Mouse (Mus musculus) midbrain, embryonic 15.5 days (tissue): ENCODE data around the gene Gkn3. TPM values are rescaled to one million over a fixed set of nuclear protein-coding genes. Genes with fewer than 3 reads are reported as not detected.
A peak's percentile ranks its signal among the peaks of the same experiment; 100 is the strongest.

Experiments
- ATAC-seq: fragments of 200-750 bp; cut with Nextera tagmentation; replicated peaks from 2 replicates; pipeline ENCODE4 v1.8.0; 2017; ENCODE audit warnings: moderate TSS enrichment
- H3K27ac ChIP-seq: fragments of 300-500 bp; sonication (generic); 2 replicates; pipeline ENCODE4 v1.5.1; 2015; ENCODE audit warnings: mild to moderate bottlenecking, inconsistent platforms
- H3K27me3 ChIP-seq: fragments of 300-500 bp; sonication (generic); replicated peaks from 2 replicates; pipeline ENCODE4 v1.6.1; 2015; ENCODE audit warnings: inconsistent platforms
- H3K36me3 ChIP-seq: fragments of 300-500 bp; sonication (generic); replicated peaks from 2 replicates; pipeline ENCODE4 v1.6.1; 2015; ENCODE audit warnings: inconsistent platforms
- H3K4me1 ChIP-seq: fragments of 300-500 bp; sonication (generic); 2 replicates; pipeline ENCODE4 v1.6.1; 2015; ENCODE audit warnings: inconsistent platforms
- H3K4me2 ChIP-seq: fragments of 300-500 bp; sonication (generic); 2 replicates; pipeline ENCODE4 v1.6.1; 2015; ENCODE audit warnings: inconsistent platforms, mild to moderate bottlenecking, moderate library complexity
- H3K4me3 ChIP-seq: fragments of 300-500 bp; sonication (generic); 2 replicates; pipeline ENCODE4 v1.5.1; 2015; ENCODE audit warnings: mild to moderate bottlenecking, inconsistent platforms
- H3K9ac ChIP-seq: fragments of 300-500 bp; sonication (generic); 2 replicates; pipeline ENCODE4 v1.6.1; 2015; ENCODE audit warnings: mild to moderate bottlenecking, inconsistent platforms
- H3K9me3 ChIP-seq: fragments of 300-500 bp; sonication (generic); 2 replicates; pipeline ENCODE4 v1.6.1; 2016; ENCODE audit warnings: inconsistent platforms
- WGBS: fragments of 180-500 bp; shearing (Covaris S2); methylation state at CpG from one replicate; pipeline ENCODE4 v1.1.7; 2015; ENCODE audit warnings: mixed read lengths; 5-methylcytosine and 5-hydroxymethylcytosine counted together
- polyA plus RNA-seq: library from polyadenylated mRNA; unstranded; fragments of >200 nt; fragmentation: Nextera tagmentation; extraction: Ambion mirVana; gene quantifications from 2 replicates; pipeline ENCODE4 v1.2.1, GENCODE M21; 2015

Gene Gkn3
- polyA plus RNA-seq, 1 experiment from 2014 or later, result 0.67 TPM

DNA sequence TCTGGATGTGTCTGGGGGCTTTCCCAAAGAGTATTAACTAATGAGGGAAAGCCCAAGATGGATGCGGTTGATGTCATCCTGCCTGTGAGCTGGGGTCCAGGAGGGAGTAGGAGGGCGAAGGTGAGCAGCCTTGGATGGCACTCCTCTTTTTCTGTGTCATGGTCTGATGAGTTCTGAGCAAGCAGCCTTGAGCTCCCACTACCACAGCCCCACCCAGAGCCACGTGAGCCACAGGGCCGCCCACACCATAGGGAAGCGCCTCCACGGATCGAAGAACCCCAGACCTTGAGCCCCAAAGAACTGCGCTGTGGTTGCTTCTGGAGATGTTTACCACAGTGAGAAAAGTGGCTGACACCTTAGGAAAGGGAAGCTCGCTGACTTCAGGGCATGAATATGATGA lies 6.0 kb upstream of the Gkn3 start:
- Histone ChIP-seq H3K36me3 (no peaks in the 10 kb centered on the region), H3K4me1 (no peaks in the 10 kb centered on the region), H3K4me2 (no peak overlapping the region), H3K27ac (no peak overlapping the region), H3K27me3 (no peaks in the 10 kb centered on the region), H3K9me3 (no peaks in the 10 kb centered on the region), H3K4me3 (no peak overlapping the region), H3K9ac (no peak overlapping the region)
- WGBS, result 87% methylated on average over 9 of the region's 9 CpGs
- ATAC-seq, result no peak

DNA sequence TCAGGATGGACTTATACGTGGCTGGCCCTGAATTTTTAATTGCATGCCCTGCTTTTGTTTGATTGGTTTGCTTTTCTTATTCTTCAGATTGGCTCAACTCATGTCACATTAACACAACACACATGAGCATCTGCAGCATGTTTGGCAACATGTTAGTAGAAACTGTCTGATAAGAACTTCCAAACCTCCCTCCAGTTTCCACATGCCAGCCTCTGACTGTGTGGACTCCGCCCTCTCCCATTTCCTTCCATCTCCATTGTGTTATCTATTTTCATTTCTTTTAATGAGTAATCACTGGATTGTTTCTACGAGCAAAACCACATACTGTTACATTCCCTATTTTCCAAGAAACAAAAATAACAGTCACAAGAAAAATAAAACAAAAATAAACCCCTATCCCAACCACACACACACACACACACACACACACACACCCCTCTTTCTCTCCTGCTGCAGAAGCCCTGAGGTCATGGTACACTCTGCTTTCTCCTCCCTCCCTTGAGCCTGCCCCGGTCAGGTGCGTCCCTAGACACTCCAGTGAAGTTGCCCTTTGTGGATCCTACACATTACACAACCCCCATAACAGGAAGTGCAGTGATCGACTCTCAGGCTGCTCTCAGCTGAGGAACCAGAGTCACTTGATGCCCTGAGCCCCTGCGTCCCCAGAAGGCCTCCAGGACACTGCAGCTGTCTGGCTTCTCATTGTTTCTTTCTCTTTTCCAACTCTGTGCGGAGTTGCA lies 4.9 kb upstream of the Gkn3 start:
- Histone ChIP-seq H3K4me1 (no peaks in the 10 kb centered on the region), H3K9me3 (no peaks in the 10 kb centered on the region), H3K4me2 (no peak overlapping the region), H3K4me3 (no peak overlapping the region), H3K36me3 (no peaks in the 10 kb centered on the region), H3K9ac (no peak overlapping the region), H3K27me3 (no peaks in the 10 kb centered on the region), H3K27ac (no peak overlapping the region)
- WGBS, result 81% methylated on average over 8 of the region's 8 CpGs
- ATAC-seq, result no peak

DNA sequence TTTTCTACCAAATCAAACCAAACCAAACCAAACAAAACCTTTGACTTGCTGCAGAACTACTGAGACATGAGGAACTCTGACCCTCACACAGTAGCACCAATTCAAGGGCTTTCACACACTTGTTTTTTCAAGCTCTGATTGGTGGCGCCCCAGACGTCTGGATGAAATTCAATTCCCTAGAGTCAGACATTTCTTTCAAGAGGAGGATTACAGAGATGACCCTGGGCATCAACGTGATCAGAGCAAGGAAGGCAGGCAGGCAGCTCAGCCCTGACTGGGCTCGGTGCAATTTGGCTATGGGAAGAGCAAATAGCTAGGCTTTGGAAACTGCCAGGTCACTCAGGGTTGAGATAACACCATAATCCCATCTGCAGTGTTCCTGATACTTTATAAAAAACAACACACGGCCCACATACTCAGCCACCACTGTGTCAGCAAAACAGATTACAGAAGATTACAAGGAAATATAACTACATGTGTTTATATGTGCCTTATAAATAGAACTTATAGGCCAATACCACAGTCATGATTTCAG lies 787 bp upstream of the Gkn3 start:
- no peaks in the 10 kb centered on the region for H3K9me3 ChIP-seq
- 33% methylated on average over 5 of the region's 5 CpGs for whole genome bisulfite sequencing
- 0 out of 2 replicates have a peak, but pooled peaks cover under 1% of the 10 kb centered on the region for H3K4me1 ChIP-seq
- H3K36me3 ChIP-seq, result no peaks in the 10 kb centered on the region
- H3K4me2 ChIP-seq, result no peak overlapping the region
- H3K9ac ChIP-seq, result no peak overlapping the region
- H3K4me3 ChIP-seq, result no peak overlapping the region
- no peak overlapping the region for H3K27ac ChIP-seq
- ATAC-seq, result no peak
- H3K27me3 ChIP-seq, result no peaks in the 10 kb centered on the region; the same call in 1 of the 2 replicates

DNA sequence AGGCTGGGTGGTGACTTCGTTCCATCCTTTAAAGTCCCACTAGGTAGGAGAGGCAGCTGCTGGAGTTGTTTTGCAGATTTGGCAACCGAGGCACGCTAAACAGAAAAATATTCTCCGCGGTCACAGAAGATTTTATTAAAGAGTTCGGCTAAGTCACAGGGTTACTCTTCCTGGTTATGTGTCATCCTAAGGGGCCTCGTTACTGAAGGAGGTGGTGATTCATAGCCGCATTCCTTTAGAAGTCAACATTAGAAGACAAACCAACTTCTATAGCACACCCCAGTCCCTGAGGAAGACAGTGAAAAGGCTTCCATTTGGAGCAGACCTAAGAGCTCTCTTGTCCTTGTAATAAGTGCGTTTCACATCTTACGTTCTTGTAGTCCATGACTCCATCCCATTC lies 2.1 kb downstream of the Gkn3 start:
- Histone ChIP-seq H3K4me3 (no peak overlapping the region), H3K27ac (no peak overlapping the region), H3K36me3 (no peaks in the 10 kb centered on the region), H3K4me1 (peaks cover 8% of the 10 kb centered on the region; the same call in 1 of the 2 replicates), H3K4me2 (no peak overlapping the region), H3K9ac (no peak overlapping the region), H3K9me3 (no peaks in the 10 kb centered on the region), H3K27me3 (no peaks in the 10 kb centered on the region; the same call in 1 of the 2 replicates)
- no peak for ATAC-seq
- 82% methylated on average over 10 of the region's 10 CpGs for WGBS

DNA sequence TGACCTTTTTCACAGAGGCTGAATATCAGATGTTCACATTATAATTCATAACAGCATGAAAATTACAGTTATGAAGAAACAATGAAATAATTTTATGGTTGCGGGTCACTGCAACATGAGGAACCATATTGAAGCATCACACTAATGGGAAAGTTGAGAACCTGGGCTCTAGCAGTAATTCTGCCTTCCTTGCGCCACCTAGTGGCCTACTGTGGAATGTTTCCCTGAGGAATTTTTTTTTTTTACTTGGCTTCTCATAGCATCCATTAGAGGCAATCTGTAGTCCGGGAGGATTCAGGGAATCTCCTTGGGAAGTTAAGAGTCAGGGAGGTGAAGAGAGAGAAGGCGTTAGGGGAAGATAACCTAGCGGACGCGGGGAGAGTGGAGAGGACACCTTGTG lies 2.5 kb downstream of the Gkn3 start:
- Histone ChIP-seq H3K4me2 (no peak overlapping the region), H3K9me3 (no peaks in the 10 kb centered on the region), H3K4me1 (peaks cover 8% of the 10 kb centered on the region; the same call in 1 of the 2 replicates), H3K9ac (no peak overlapping the region), H3K27ac (no peak overlapping the region), H3K36me3 (no peaks in the 10 kb centered on the region), H3K4me3 (no peak overlapping the region), H3K27me3 (no peaks in the 10 kb centered on the region; the same call in 1 of the 2 replicates)
- no peak for ATAC-seq
- WGBS, result 11% methylated on average over 7 of the region's 7 CpGs

DNA sequence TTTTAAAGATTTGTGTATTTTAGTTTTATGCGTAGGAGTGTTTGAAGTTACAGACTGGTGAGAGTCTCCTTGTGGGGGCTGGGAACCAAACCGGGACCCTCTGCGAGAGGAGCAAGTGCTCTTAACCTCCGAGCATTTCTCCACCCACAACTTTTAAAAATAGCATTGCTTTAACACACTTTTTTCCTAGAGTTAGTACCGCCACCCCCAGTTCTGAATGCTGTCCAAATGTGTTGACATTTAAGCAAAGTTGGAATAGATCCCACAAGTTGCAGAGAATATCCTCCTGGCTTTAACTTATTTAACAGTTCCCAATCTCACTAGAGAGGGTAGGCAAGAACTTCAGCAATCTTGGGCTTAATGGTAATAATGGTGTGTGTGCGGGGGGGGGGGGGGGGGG lies 4.0 kb downstream of the Gkn3 start:
- H3K36me3 ChIP-seq, result no peaks in the 10 kb centered on the region
- no peak overlapping the region for H3K4me3 ChIP-seq
- peak overlapping the region; percentile 64; the same call in 1 of the 2 replicates for H3K4me2 ChIP-seq
- H3K27me3 ChIP-seq, result no peaks in the 10 kb centered on the region; the same call in 1 of the 2 replicates
- H3K9me3 ChIP-seq, result no peaks in the 10 kb centered on the region
- ATAC-seq, result peak; percentile 37; the same call in 1 of the 2 replicates
- H3K4me1 ChIP-seq, result peaks cover 8% of the 10 kb centered on the region; the same call in 1 of the 2 replicates
- H3K27ac ChIP-seq, result no peak overlapping the region
- WGBS, result 63% methylated on average over 5 of the region's 6 CpGs
- H3K9ac ChIP-seq, result no peak overlapping the region

DNA sequence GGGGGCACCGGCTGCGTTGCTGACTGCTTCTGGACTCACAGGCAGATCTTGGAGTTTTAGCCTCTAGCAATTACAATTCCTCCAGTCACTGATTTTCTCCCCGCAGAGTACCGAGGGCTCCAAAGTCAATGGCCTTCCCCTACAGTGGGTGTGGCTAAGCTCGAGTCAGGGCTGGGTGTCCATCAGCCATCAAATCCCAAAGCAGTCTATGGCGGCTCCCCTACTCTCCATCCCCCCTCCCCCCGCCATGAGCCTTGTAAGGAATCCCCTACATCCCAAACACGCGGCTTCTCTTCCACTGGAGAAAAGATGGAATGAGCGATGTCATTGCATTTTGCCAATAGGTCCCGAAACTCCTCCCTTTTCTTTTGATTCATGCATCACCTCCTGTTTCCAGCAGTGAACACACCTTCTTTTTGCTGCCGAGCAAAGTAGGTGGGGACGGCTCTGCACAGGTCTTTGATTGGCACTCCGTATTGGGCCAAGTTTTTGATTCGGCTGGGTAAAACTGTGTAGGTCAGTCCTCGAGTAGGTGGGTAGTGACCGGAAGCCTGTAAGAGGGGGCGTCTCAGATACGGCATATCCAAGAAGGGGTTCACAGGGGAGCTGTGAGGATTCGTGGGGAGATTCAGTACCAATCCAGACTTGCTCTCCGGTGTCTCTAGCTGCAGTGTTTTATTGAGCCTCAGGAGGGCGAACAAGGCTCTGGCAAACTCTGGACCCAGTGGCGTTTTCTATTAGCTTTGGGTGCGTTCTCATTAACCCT lies 4.6 kb downstream of the Gkn3 start:
- Histone ChIP-seq H3K27ac (no peak overlapping the region), H3K27me3 (no peaks in the 10 kb centered on the region; the same call in 1 of the 2 replicates), H3K9ac (peak overlapping the region; percentile 32; the same call in 1 of the 2 replicates), H3K4me3 (peak overlapping the region; percentile 41), H3K36me3 (no peaks in the 10 kb centered on the region), H3K4me1 (peaks cover 8% of the 10 kb centered on the region; the same call in 1 of the 2 replicates), H3K4me2 (peak overlapping the region; percentile 64), H3K9me3 (no peaks in the 10 kb centered on the region)
- 7% methylated on average over 24 of the region's 24 CpGs for WGBS
- ATAC-seq, result peak; percentile 66

DNA sequence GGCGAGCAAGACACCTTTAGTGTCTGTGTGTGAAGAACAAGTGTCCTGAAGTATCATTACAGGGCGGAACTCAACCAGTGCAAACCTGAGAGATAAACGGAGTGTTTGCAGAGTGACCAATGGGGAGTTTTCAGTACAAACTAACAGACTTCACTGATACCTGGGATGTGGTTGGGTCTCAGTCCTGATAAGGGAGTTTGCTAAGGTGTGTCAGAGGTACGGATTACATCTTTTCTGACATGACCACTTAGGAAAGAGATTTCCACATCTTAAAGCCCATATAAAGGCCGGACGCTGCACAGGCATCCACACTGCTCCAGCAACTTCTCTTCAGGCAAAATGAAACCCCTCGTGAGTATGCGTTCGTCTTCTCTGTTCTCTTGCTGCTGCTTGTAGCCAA lies 15.7 kb downstream of the Gkn3 start, which contains the start of gene Gkn2:
Gene Gkn2, plus strand, starts transcription at position 301 of the 400 bp plus-strand sequence.
- no peaks in the 10 kb centered on the region for H3K9me3 ChIP-seq

DNA sequence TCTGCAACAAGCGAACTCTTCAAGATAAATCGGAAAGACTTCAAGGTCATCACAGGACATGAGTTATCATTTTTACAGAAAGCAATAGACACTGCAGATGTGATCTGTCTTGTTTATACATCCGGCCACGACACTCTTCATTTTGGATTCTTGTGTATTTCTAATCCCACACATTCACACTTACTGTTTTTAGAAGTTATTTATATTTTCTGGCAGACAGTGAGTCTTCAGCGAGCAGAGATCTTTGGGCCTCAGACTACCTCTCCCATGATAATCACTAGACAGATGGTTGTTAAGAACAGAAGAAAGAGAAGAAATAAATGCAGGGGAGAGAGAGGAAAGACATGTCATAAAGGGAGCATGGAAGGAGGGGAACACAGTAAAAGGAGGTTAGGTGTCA lies 19.5 kb downstream of the Gkn3 start:
- 93% methylated on average over 5 of the region's 5 CpGs for WGBS
- no peak overlapping the region for H3K4me3 ChIP-seq

More for the DNA sequence above, 15.7 kb downstream of the Gkn3 start, which contains the start of gene Gkn2:
- no peak within 1 kb of the TSS for H3K4me2 ChIP-seq
- no peaks in the 10 kb centered on the region for H3K36me3 ChIP-seq
- H3K27me3 ChIP-seq, result no peaks in the 10 kb centered on the region
- H3K27ac ChIP-seq, result no peak within 1 kb of the TSS
- no peaks in the 10 kb centered on the region for H3K4me1 ChIP-seq
- 89% methylated on average over 9 of the region's 9 CpGs for WGBS
- no peak within 1 kb of the TSS for H3K4me3 ChIP-seq
- no peak within 1 kb of the TSS for H3K9ac ChIP-seq
- ATAC-seq, result no peak

DNA sequence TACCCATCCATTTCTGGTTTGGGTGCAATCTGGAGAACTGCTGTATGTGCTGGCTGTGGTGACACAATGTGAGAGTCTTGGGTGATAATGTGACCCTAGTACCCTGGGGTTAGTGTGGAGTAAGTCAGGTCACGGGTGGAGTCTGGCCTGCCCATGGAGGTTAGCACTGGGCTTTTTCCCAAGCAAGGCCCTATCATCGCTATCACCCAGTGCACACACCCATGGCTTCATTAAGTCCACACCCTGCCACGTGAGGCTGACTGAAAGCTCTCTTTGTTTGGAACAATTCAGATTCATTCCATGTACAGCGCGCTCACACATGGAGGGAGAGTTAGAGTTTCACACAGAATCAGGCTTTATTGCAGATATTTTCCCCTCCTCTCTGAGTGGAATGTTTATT lies 34.3 kb downstream of the Gkn3 start:
- H3K4me3 ChIP-seq, result no peak overlapping the region
- H3K27me3 ChIP-seq, result no peaks in the 10 kb centered on the region
- no peaks in the 10 kb centered on the region for H3K9me3 ChIP-seq
- no peak for ATAC-seq
- H3K9ac ChIP-seq, result no peak overlapping the region
- no peak overlapping the region for H3K27ac ChIP-seq
- 70% methylated on average over 5 of the region's 5 CpGs for WGBS
- no peak overlapping the region for H3K4me2 ChIP-seq
- H3K4me1 ChIP-seq, result no peaks in the 10 kb centered on the region
- H3K36me3 ChIP-seq, result no peaks in the 10 kb centered on the region

More for the DNA sequence above, 19.5 kb downstream of the Gkn3 start:
- Histone ChIP-seq H3K27ac (no peak overlapping the region), H3K4me1 (no peaks in the 10 kb centered on the region), H3K27me3 (no peaks in the 10 kb centered on the region), H3K9ac (no peak overlapping the region), H3K36me3 (no peaks in the 10 kb centered on the region), H3K4me2 (no peak overlapping the region), H3K9me3 (no peaks in the 10 kb centered on the region)
- no peak for ATAC-seq

DNA sequence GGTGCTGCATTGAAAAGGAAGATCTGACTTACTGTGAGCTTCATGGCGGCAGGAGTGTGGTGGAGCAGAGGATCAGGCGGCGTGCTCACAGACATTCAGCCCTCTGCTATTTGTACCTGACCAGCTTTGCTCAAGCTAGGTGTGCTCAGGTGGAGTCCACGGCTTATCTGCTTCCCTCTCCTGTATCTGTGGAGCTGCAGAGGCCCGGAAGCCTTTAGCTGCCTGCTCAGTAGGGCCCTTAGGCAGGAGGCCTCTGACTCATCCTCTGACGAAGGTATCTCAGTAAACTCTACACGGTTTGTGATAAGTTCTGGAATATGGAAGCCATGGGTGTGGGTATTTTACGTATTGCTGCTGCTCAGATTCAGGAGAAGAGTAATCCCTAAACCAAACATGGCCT lies 37.9 kb downstream of the Gkn3 start, which contains the start of gene Gkn1:
Gene Gkn1, minus strand, starts transcription at position 114 of the 400 bp plus-strand sequence.
- Histone ChIP-seq H3K9me3 (no peaks in the 10 kb centered on the region), H3K36me3 (no peaks in the 10 kb centered on the region), H3K4me3 (no peak within 1 kb of the TSS), H3K27ac (no peak within 1 kb of the TSS), H3K9ac (no peak within 1 kb of the TSS), H3K27me3 (no peaks in the 10 kb centered on the region), H3K4me2 (no peak within 1 kb of the TSS), H3K4me1 (no peaks in the 10 kb centered on the region)
- ATAC-seq, result no peak
- 89% methylated on average over 8 of the region's 8 CpGs for WGBS

DNA sequence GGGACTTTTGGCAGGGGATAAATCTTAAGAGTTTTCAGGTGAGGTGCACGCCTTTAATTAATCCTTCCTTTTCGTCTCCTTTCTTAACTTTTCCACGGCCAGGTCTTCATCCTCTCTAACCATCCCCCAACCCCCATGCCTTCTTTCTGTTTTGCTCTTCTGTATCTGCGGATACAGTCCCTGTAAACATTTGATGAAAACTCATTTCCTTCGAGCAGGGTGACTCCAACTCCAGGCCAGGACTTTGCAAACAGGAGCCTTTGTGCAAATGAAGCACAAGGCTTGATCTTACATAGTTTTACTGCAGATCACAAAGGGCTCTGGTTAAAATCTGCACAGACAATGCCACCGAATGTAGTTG lies 52.8 kb downstream of the Gkn3 start:
- Histone ChIP-seq H3K36me3 (no peaks in the 10 kb centered on the region), H3K9me3 (no peaks in the 10 kb centered on the region), H3K4me2 (no peak overlapping the region), H3K4me3 (no peak overlapping the region), H3K27me3 (no peaks in the 10 kb centered on the region), H3K27ac (no peak overlapping the region), H3K4me1 (peaks cover 16% of the 10 kb centered on the region), H3K9ac (no peak overlapping the region)
- WGBS, result 35% methylated on average over 6 of the region's 6 CpGs
- ATAC-seq, result no peak
